Mouse (Mus musculus): ENCODE data around the gene Ccdc191. TPM values are rescaled to one million over a fixed set of nuclear protein-coding genes. Genes with fewer than 3 reads are reported as not detected.
A peak's percentile ranks its signal among the peaks of the same experiment; 100 is the strongest.

Ccdc191 gene
- total and polyA plus RNA-seq, 3 experiments, result 9.3 to 45.7 (median 11.3) TPM

GRCm38 (mm10) chr16:43841236-43841635 is 48.4 kb upstream of the Ccdc191 start:
- TF ChIP-seq NELFE (IDR thresholded peaks at IDR 0.05; ENCODE audit: low read depth, low read length) (no peak), CTCF (conservative IDR thresholded peaks at IDR 0.05 in 1 of 2, IDR thresholded peaks at IDR 0.05 in 1 of 2; ENCODE audit: low read depth in 2 of 2, low read length in 2 of 2) (no peak), IRF4 (IDR thresholded peaks at IDR 0.05; ENCODE audit: low read depth, low read length) (peak; percentile 86), MAX (IDR thresholded peaks at IDR 0.05; ENCODE audit: low read length) (no peak), EP300 (IDR thresholded peaks at IDR 0.05; ENCODE audit: low read length) (peak; percentile 74), NRF1 (IDR thresholded peaks at IDR 0.05; ENCODE audit: low read depth, low read length) (no peak), ZKSCAN1 (IDR thresholded peaks at IDR 0.05; ENCODE audit: borderline replicate concordance, low read depth, low read length) (no peak), JUN (IDR thresholded peaks at IDR 0.05; ENCODE audit: insufficient read depth, low read depth, low read length) (peak; percentile 74), UBTF (IDR thresholded peaks at IDR 0.05; ENCODE audit: low read depth, low read length) (no peak), MAFK (IDR thresholded peaks at IDR 0.05; ENCODE audit: insufficient replicate concordance, low read length) (0 out of 2 replicates have a peak, but pooled peaks have one; percentile 18), PAX5 (IDR thresholded peaks at IDR 0.05; ENCODE audit: low read length) (no peak), ETS1 (conservative IDR thresholded peaks at IDR 0.05; ENCODE audit: low read depth, low read length) (peak; percentile 56; the same call in 1 of the 2 replicates), GABPA (IDR thresholded peaks at IDR 0.05; ENCODE audit: insufficient replicate concordance, low read depth, low read length) (no peak), BHLHE40 (IDR thresholded peaks at IDR 0.05; ENCODE audit: low read depth, low read length) (peak; percentile 33; the same call in 1 of the 2 replicates), MEF2A (IDR thresholded peaks at IDR 0.05; ENCODE audit: borderline replicate concordance, low read depth, low read length) (peak; percentile 47; the same call in 1 of the 2 replicates), JUND (conservative IDR thresholded peaks at IDR 0.05; ENCODE audit: low read depth, low read length) (peak; percentile 92), CHD1 (IDR thresholded peaks at IDR 0.05; ENCODE audit: low read depth, low read length) (no peak), MYC (IDR thresholded peaks at IDR 0.05; ENCODE audit: low read depth, low read length) (no peak), ELF1 (IDR thresholded peaks at IDR 0.05; ENCODE audit: low read depth, low read length) (no peak), ZNF384 (IDR thresholded peaks at IDR 0.05; ENCODE audit: low read depth, low read length) (no peak), ZMIZ1 (IDR thresholded peaks at IDR 0.05; ENCODE audit: low read depth, low read length) (no peak), RCOR1 (conservative IDR thresholded peaks at IDR 0.05; ENCODE audit: low read depth, low read length) (no peak), USF2 (conservative IDR thresholded peaks at IDR 0.05; ENCODE audit: low read depth, low read length) (no peak), E2F4 (IDR thresholded peaks at IDR 0.05; ENCODE audit: insufficient replicate concordance, low read depth, low read length) (no peak)
- Histone ChIP-seq H3K9ac (ENCODE audit: insufficient read depth, low read depth) (no peak overlapping the region), H3K9me3 (replicated peaks; ENCODE audit: low read length) (no peaks in the 10 kb centered on the region), H3K27me3 (replicated peaks) (no peaks in the 10 kb centered on the region), H3K79me2 (replicated peaks; ENCODE audit: control insufficient read depth, extremely low read depth, insufficient read depth, poor library complexity, severe bottlenecking) (no peaks in the 10 kb centered on the region), H3K4me2 (ENCODE audit: insufficient read depth, low read depth, poor library complexity, severe bottlenecking) (no peak overlapping the region), H3K36me3 (replicated peaks in 1 of 2; ENCODE audit: control insufficient read depth in 1 of 2, insufficient read depth in 1 of 2, low read length in 1 of 2) (no peaks in the 10 kb centered on the region), H3K4me1 (ENCODE audit: control insufficient read depth in 1 of 2, insufficient read depth in 2 of 2) (peaks cover 8% of the 10 kb centered on the region in 2 experiments; a peak in 3 of 4 replicates), H3K4me3 (replicated peaks in 1 of 3; ENCODE audit: low read depth in 2 of 3, low read length in 2 of 3, poor library complexity in 1 of 3) (no peak overlapping the region), H3K27ac (ENCODE audit: insufficient read depth, low read depth) (no peak overlapping the region)
- dilution Hi-C loops (cut with MboI; ENCODE audit: extremely low pct_ligation_motif_present, extremely low pct_unique_long_range_greater_than_20kb, low sequenced_read_pairs), result no loop called here
- peak; percentile 31 for DNase-seq (ENCODE audit: extremely low read depth)
- in situ Hi-C loops (cut with MboI; ENCODE audit: low pct_ligation_motif_present, low pct_unique_long_range_greater_than_20kb, low sequenced_read_pairs), result no loop called here

Measured in CH12.LX (cell line).